Mouse (Mus musculus) cerebellum, adult 11 months (tissue): ENCODE data around the gene Gm7735.
"Not testable (repeated sequence)": the region's sequence is repeated elsewhere in the genome, so short reads cannot be mapped to it uniquely, and the experiment has no call there.

Source experiments
- DNase-seq: peaks from one replicate; pipeline ENCODE4 v3.0.0; 2022

The Gm7735 gene

DNA sequence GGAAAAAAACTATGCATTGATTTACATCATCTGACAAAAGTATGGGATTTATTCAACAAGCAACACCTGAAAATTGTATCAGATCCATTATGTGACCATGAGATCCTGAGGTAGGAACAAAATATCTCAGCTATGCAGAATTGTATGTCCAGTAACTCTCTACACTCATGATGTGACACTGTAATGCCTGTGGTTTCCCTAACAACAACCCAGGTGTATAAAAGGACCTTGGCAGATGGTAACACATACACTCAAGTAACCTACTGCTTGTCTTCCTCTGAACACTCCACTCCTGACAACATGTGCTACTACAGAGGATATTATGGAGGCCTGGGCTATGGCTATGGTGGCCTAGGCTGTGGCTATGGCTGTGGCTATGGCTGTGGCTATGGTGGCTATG lies at the start of gene Gm7735:
Gene Gm7735, plus strand, starts transcription at position 301 of the 400 bp plus-strand sequence.
- not testable (repeated sequence) for DNase-seq

- DNase-seq = no peak
These were observed 28.7 kb upstream of the Gm7735 start, which contains the start of gene Gm6358 for GRCm38 (mm10) chr16:89140551-89140950. TSS of gene Gm6358 (plus strand) at chr16:89140851.

DNA sequence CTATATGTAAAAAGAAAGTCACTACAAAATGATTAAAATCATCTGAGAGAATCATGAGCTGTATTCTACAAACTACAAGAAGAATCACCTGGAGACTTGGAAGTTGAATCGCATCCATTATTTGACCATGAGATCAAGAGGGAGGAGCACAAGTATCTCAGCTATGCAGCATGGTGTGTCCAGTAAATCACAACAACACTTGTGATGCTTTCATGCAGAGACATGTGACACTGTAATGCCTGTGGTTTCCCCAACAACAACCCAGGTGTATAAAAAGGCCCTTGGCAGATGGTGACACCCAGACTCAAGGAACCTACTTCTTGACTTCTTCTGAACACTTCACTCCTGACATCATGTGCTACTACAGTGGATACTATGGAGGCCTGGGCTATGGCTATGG lies 18.5 kb upstream of the Gm7735 start, which contains the start of gene Gm10061:
Gene Gm10061, plus strand, starts transcription at position 301 of the 400 bp plus-strand sequence.
- DNase-seq = no peak

DNA sequence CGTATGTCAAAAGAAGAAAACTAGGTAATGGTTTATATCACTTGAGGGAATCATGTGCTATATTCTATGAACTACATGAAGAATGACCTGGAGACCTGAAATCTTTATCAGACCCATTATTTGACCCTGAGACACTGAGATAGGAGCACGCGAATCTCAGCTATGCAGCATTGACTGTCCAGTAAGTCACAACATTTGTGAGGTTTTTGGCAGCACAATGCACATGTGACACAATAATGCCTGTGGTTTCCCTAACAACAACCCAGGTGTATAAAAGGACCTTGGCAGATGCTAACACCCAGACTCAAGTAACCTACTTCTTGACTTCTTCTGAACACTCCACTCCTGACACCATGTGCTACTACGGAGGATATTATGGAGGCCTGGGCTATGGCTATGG lies 11.6 kb upstream of the Gm7735 start, which contains the start of gene Gm9789:
Gene Gm9789, plus strand, starts transcription at position 301 of the 400 bp plus-strand sequence.
- DNase-seq = no peak

DNA sequence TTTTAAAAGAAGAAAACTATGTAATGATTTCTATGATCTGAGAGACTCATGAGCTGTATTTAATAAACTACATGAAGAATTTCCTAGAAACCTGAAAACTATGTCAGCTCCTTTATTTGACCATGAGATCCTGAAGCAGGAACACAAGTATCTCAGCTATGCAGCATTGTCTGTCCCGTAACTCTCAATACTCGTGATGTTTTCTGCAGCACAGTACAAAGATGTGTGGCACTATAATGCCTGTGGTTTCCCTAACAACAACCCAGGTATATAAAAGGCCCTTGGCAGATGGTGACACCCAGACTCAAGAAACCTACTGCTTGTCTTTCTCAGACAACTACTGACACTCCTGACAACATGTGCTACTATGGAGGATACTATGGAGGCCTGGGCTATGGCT lies 5.1 kb downstream of the Gm7735 start, which contains the start of gene 1110057P08Rik:
Gene 1110057P08Rik, plus strand, starts transcription at position 301 of the 400 bp plus-strand sequence.
- no peak for DNase-seq

GRCm38 (mm10) chr16:89188621-89189020 lies 19.3 kb downstream of the Gm7735 start:
- no peak for DNase-seq

GRCm38 (mm10) chr16:89205561-89205960 lies 36.3 kb downstream of the Gm7735 start, which contains the start of gene Krtap20-2:
TSS of gene Krtap20-2 (plus strand) at chr16:89205861.
- no peak for DNase-seq
